10 mouse cellular contexts compared by ENCODE assay signal in genomic region chr6:55203931-55204330, GRCm38 (mm10). TPM values are rescaled to one million over a fixed set of nuclear protein-coding genes. Genes with fewer than 3 reads are reported as not detected.
DNase-seq lines count a peak whose midpoint lies in the region; ATAC-seq lines count a peak whose summit lies in the region.
"Had no signal": no experiment of that assay in that cellular context is flagged by ENCODE, and none has a peak within 500 bp of the region (broad histone marks: within the 10 kb centered on the region; RNA-seq: fewer than 3 reads in every experiment).

No protein-coding gene starts in this region.

- H3K9me3 ChIP-seq in heart, embryonic 11.5 days (replicated peaks; ENCODE audit: control insufficient read depth, low read length), result no peaks in the 10 kb centered on the region
- H3K9me3 ChIP-seq in hindbrain, embryonic 12.5 days (replicated peaks), result no peaks in the 10 kb centered on the region
- no peaks in the 10 kb centered on the region for H3K9me3 ChIP-seq in midbrain, embryonic 11.5 days (ENCODE audit: control insufficient read depth, low read length)
- H3K9me3 ChIP-seq: megakaryocyte, embryonic 14.5 days had no signal

- H3K27ac ChIP-seq in heart, embryonic 11.5 days (ENCODE audit: low read depth, low read length), result peak overlapping the region; percentile 59
- no peak overlapping the region; the same call in 1 of the 2 replicates for H3K27ac ChIP-seq in brown adipose tissue, adult 24 weeks (replicated peaks; ENCODE audit: low read depth, low read length)
- peak overlapping the region; percentile 86 for H3K27ac ChIP-seq in hindbrain, embryonic 12.5 days
- H3K27ac ChIP-seq in midbrain, embryonic 11.5 days (ENCODE audit: low read depth, low read length), result peak overlapping the region; percentile 64

- no peaks in the 10 kb centered on the region for H3K27me3 ChIP-seq in heart, embryonic 11.5 days (ENCODE audit: control insufficient read depth, insufficient read depth, low read length)
- no peaks in the 10 kb centered on the region for H3K27me3 ChIP-seq in hindbrain, embryonic 12.5 days
- no peaks in the 10 kb centered on the region for H3K27me3 ChIP-seq in midbrain, embryonic 11.5 days (ENCODE audit: control insufficient read depth, insufficient read depth, low read length)

- H3K4me3 ChIP-seq in heart, embryonic 11.5 days (ENCODE audit: low read depth, low read length), result peak overlapping the region; percentile 55
- H3K4me3 ChIP-seq in brown adipose tissue, adult 24 weeks (ENCODE audit: insufficient read depth, low read depth, low read length), result peak overlapping the region; percentile 86; the same call in 1 of the 2 replicates
- peak overlapping the region; percentile 45 for H3K4me3 ChIP-seq in hindbrain, embryonic 12.5 days
- peak overlapping the region; percentile 28 for H3K4me3 ChIP-seq in midbrain, embryonic 11.5 days (ENCODE audit: low read depth, low read length)

- intact Hi-C loops in heart, postnatal 14 days (cut with DNase I), result no loop called here

- 80% methylated on average over 3 of the region's 3 CpGs for WGBS in heart, embryonic 11.5 days (ENCODE audit: insufficient replicate concordance)
- 83% methylated on average over 3 of the region's 3 CpGs for WGBS in hindbrain, embryonic 12.5 days
- 73% methylated on average over 3 of the region's 3 CpGs for WGBS in midbrain, embryonic 11.5 days

- peaks cover 5% of the 10 kb centered on the region; the same call in 1 of the 2 replicates for H3K4me1 ChIP-seq in heart, embryonic 11.5 days (ENCODE audit: control insufficient read depth, insufficient read depth, low read length)
- peaks cover 3% of the 10 kb centered on the region; the same call in 1 of the 2 replicates for H3K4me1 ChIP-seq in brown adipose tissue, adult 24 weeks (ENCODE audit: control insufficient read depth, insufficient read depth, insufficient read length, low read length)
- H3K4me1 ChIP-seq in hindbrain, embryonic 12.5 days, result peaks cover 20% of the 10 kb centered on the region
- H3K4me1 ChIP-seq in midbrain, embryonic 11.5 days (ENCODE audit: control insufficient read depth, insufficient read depth, low read length), result peaks cover 8% of the 10 kb centered on the region

- DNase-seq in heart, postnatal 14 days, result no peak
- peak; percentile 94 for DNase-seq in midbrain, embryonic 11.5 days (ENCODE audit: low spot score, missing footprints)
- no peak for DNase-seq in right cerebral cortex, postnatal 4 days
- DNase-seq in adrenal gland, adult 8-10 months, result no peak
- no peak for DNase-seq in B cell, adult 2 months

- ATAC-seq in heart, embryonic 11.5 days (replicated peaks; ENCODE audit: insufficient number of reproducible peaks, low FRiP score, low TSS enrichment), result no peak
- ATAC-seq in hindbrain, embryonic 12.5 days (ENCODE audit: low FRiP score), result peak; percentile 39; the same call in 1 of the 2 replicates
- ATAC-seq in midbrain, embryonic 11.5 days (ENCODE audit: low FRiP score), result peak; percentile 53

- H3K36me3 ChIP-seq in heart, embryonic 11.5 days (ENCODE audit: control insufficient read depth, insufficient read depth, low read length), result no peaks in the 10 kb centered on the region
- H3K36me3 ChIP-seq in hindbrain, embryonic 12.5 days, result no peaks in the 10 kb centered on the region
- H3K36me3 ChIP-seq in midbrain, embryonic 11.5 days (ENCODE audit: control insufficient read depth, insufficient read depth, low read length), result no peaks in the 10 kb centered on the region

- peak overlapping the region; percentile 70 for H3K4me2 ChIP-seq in heart, embryonic 11.5 days
- H3K4me2 ChIP-seq in hindbrain, embryonic 12.5 days (replicated peaks), result peak overlapping the region; percentile 57
- peak overlapping the region; percentile 49 for H3K4me2 ChIP-seq in midbrain, embryonic 11.5 days

- peak overlapping the region; percentile 62 for H3K9ac ChIP-seq in heart, embryonic 11.5 days (ENCODE audit: low read depth, low read length)
- peak overlapping the region; percentile 48 for H3K9ac ChIP-seq in hindbrain, embryonic 12.5 days
- H3K9ac ChIP-seq in midbrain, embryonic 11.5 days (ENCODE audit: low read length), result peak overlapping the region; percentile 52

RNA-seq across cellular contexts. Expression of gene Mindy4, which starts 0.7 kb away (rescaled TPM):
- 8.0 and 9.2 TPM in 2 replicates for polyA plus RNA-seq in heart, embryonic 11.5 days (2014; fragmentation: Nextera tagmentation; extraction: Ambion mirVana)
- 1 to 10 TPM; 3.7 to 4.9 TPM for total RNA-seq in heart, postnatal 14 days (2021)
- 0.52 and 2.8 TPM in 2 replicates for polyA plus RNA-seq in brown adipose tissue, adult 24 weeks (2012; ENCODE audit: insufficient read depth, insufficient read length, missing spikeins)
- 11.2 and 13.9 TPM in 2 replicates for polyA plus RNA-seq in hindbrain, embryonic 12.5 days (2016; fragmentation: Nextera tagmentation; extraction: Ambion mirVana)
- polyA plus RNA-seq in midbrain, embryonic 11.5 days (2014; fragmentation: Nextera tagmentation; extraction: Ambion mirVana), result 20.0 and 24.2 TPM in 2 replicates
- total RNA-seq in adrenal gland, adult 8-10 months (2022), result 10 to 100 TPM in 1 of 4 experiments, 1 to 10 TPM in 3; 4.0 to 10.2 (median 6.3) TPM

RNA-seq across cellular contexts. Expression of gene Inmt, which starts 29.1 kb away (rescaled TPM):
- not detected in 2 replicates for polyA plus RNA-seq in heart, embryonic 11.5 days (2014; fragmentation: Nextera tagmentation; extraction: Ambion mirVana)
- total RNA-seq in heart, postnatal 14 days (2021), result 1 to 10 TPM in 1 of 2 experiments, under 1 TPM in 1; 0.68 to 4.2 TPM
- polyA plus RNA-seq in brown adipose tissue, adult 24 weeks (2012; ENCODE audit: insufficient read depth, insufficient read length, missing spikeins), result 26.8 and 28.7 TPM in 2 replicates
- polyA plus RNA-seq in hindbrain, embryonic 12.5 days (2016; fragmentation: Nextera tagmentation; extraction: Ambion mirVana), result 0.29 TPM in 1 of 2 replicates, not detected in the other
- 0.16 and 0.40 TPM in 2 replicates for polyA plus RNA-seq in midbrain, embryonic 11.5 days (2014; fragmentation: Nextera tagmentation; extraction: Ambion mirVana)
- total RNA-seq in adrenal gland, adult 8-10 months (2022), result 10 to 100 TPM; 13.6 to 32.7 (median 23.2) TPM
- total RNA-seq: common myeloid progenitor, adult 5-6 weeks had no signal

Comparison
In these comparisons a context has a peak if more than half of its experiments do, and no peak if none do; other contexts are left out.
1. H3K4me3 ChIP-seq: peak in every context shown above with its lines; median percentile 86 in brown adipose tissue, adult 24 weeks; 55 in heart, embryonic 11.5 days; 45 in hindbrain, embryonic 12.5 days; 28 in midbrain, embryonic 11.5 days.
2. RNA of gene Inmt, which starts 29.1 kb away (polyA plus RNA-seq): 26.8 to 28.7 TPM in brown adipose tissue, adult 24 weeks; 0.16 to 0.40 TPM in midbrain, embryonic 11.5 days, 0.29 TPM in hindbrain, embryonic 12.5 days and not detected in heart, embryonic 11.5 days; every median in the first group is over 10 times any median in the second.
3. Peak in every context shown above with its lines, with median percentiles within 50 percentile points of each other: H3K4me2 ChIP-seq and H3K9ac ChIP-seq.